Mouse (Mus musculus): ENCODE measurements at regions not wholly inside any gene's neighbourhood (a gene's known extent, or its start where the extent isn't known, plus 50 kb on each side); places are given as distances from the start of the nearest gene placed in this dataset.

DNA sequence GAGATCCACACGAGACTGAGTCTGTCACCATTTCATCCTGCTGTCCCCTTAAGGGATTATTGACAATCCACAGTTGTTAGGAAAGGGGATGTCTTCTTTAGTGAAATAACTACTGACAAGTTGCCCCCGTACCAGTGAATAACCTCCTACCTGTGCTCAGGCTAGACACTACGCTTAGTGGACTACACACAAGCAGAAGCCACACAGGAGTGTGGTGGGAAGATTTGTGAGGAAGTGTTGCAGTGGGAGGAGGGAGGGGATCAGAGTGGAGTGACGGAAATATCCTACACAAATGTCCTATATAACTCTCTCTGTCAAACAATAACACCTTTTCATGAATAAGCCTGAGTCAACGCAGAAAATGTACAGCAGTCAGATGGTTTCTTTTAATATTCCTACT is 142.7 kb downstream of the Erv3 start:
- WGBS = 87% methylated on average over 5 of the region's 5 CpGs
- no peak for ATAC-seq (replicated peaks; ENCODE audit: extremely low read depth, insufficient read depth, low FRiP score)
- Histone ChIP-seq H3K4me1 (ENCODE audit: control insufficient read depth, insufficient read depth, low read length) (no peaks in the 10 kb centered on the region), H3K9ac (ENCODE audit: low read length) (no peak overlapping the region), H3K27ac (ENCODE audit: low read length) (no peak overlapping the region), H3K9me3 (replicated peaks; ENCODE audit: control insufficient read depth, low read length) (no peaks in the 10 kb centered on the region), H3K36me3 (ENCODE audit: control insufficient read depth, insufficient read depth) (no peaks in the 10 kb centered on the region), H3K4me2 (ENCODE audit: low read depth, low read length) (no peak overlapping the region), H3K4me3 (ENCODE audit: low read length) (no peak overlapping the region), H3K27me3 (ENCODE audit: control insufficient read depth, insufficient read depth, low read length) (no peaks in the 10 kb centered on the region)

DNA sequence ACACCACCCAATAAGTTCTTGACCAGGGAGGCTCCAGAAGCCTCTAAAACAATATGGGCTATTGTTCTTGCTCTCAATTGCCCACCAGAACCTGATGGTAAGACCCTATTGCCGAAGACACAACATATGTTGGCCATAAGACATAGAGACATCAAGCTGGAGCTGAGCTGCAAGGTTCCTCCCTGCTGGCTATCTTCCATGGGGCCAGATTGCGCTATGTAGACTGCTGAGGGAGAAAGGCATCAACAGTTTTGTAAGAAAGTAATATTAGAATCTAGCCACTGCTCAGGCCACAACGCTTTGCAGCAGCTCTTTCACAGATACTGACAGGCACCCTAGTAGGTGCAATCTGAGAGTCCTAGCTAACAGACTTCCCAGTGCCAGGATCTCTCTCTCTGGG is 144.2 kb downstream of the Erv3 start:
- H3K4me2 ChIP-seq (ENCODE audit: low read depth, low read length) = no peak overlapping the region
- no peaks in the 10 kb centered on the region for H3K27me3 ChIP-seq (ENCODE audit: control insufficient read depth, insufficient read depth, low read length)
- WGBS = 80% methylated on average over 3 of the region's 3 CpGs
- H3K9ac ChIP-seq (ENCODE audit: low read length) = no peak overlapping the region
- no peak overlapping the region for H3K27ac ChIP-seq (ENCODE audit: low read length)
- ATAC-seq (replicated peaks; ENCODE audit: extremely low read depth, insufficient read depth, low FRiP score) = no peak
- no peak overlapping the region for H3K4me3 ChIP-seq (ENCODE audit: low read length)
- H3K4me1 ChIP-seq (ENCODE audit: control insufficient read depth, insufficient read depth, low read length) = no peaks in the 10 kb centered on the region
- no peaks in the 10 kb centered on the region for H3K36me3 ChIP-seq (ENCODE audit: control insufficient read depth, insufficient read depth)
- H3K9me3 ChIP-seq (replicated peaks; ENCODE audit: control insufficient read depth, low read length) = no peaks in the 10 kb centered on the region

GRCm38 (mm10) chr2:131711886-131712285 is 147.7 kb downstream of the Erv3 start:
- H3K9ac ChIP-seq (ENCODE audit: low read length) = no peak overlapping the region
- H3K4me3 ChIP-seq (ENCODE audit: low read length) = no peak overlapping the region
- no peak for ATAC-seq (replicated peaks; ENCODE audit: extremely low read depth, insufficient read depth, low FRiP score)
- no peaks in the 10 kb centered on the region for H3K9me3 ChIP-seq (replicated peaks; ENCODE audit: control insufficient read depth, low read length)
- H3K36me3 ChIP-seq (ENCODE audit: control insufficient read depth, insufficient read depth) = no peaks in the 10 kb centered on the region
- no peaks in the 10 kb centered on the region for H3K27me3 ChIP-seq (ENCODE audit: control insufficient read depth, insufficient read depth, low read length)
- H3K4me2 ChIP-seq (ENCODE audit: low read depth, low read length) = no peak overlapping the region
- peaks cover 2% of the 10 kb centered on the region for H3K4me1 ChIP-seq (ENCODE audit: control insufficient read depth, insufficient read depth, low read length)
- no peak overlapping the region for H3K27ac ChIP-seq (ENCODE audit: low read length)

DNA sequence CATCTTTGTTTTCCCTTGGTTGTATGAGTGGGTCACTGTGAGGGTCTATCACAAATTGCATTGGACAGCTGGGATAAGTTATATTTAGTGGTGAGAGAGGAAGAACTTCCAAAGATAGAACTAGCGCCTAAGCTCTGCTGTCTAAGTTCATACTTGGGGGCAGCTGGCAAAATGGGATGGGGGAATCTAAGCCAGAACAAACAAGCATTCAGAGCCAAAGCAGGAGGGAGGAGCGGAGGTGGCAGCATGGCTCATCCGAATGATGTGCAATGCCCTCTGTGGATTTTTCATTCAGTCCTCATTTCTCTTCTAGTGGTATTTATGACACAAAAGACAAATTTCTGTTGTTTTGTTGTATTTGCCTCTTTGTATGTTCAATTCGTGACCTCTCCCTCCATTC is 144.5 kb upstream of the Adra1d start:
- no peak overlapping the region for H3K4me2 ChIP-seq (ENCODE audit: low read depth, low read length)
- ATAC-seq (replicated peaks; ENCODE audit: extremely low read depth, insufficient read depth, low FRiP score) = no peak
- no peaks in the 10 kb centered on the region for H3K36me3 ChIP-seq (ENCODE audit: control insufficient read depth, insufficient read depth)
- H3K27ac ChIP-seq (ENCODE audit: low read length) = no peak overlapping the region
- H3K9ac ChIP-seq (ENCODE audit: low read length) = no peak overlapping the region
- H3K4me3 ChIP-seq (ENCODE audit: low read length) = no peak overlapping the region
- no peaks in the 10 kb centered on the region for H3K27me3 ChIP-seq (ENCODE audit: control insufficient read depth, insufficient read depth, low read length)
- H3K9me3 ChIP-seq (replicated peaks; ENCODE audit: control insufficient read depth, low read length) = no peaks in the 10 kb centered on the region
- WGBS = 59% methylated on average over 4 of the region's 4 CpGs
- H3K4me1 ChIP-seq (ENCODE audit: control insufficient read depth, insufficient read depth, low read length) = peaks cover 20% of the 10 kb centered on the region

DNA sequence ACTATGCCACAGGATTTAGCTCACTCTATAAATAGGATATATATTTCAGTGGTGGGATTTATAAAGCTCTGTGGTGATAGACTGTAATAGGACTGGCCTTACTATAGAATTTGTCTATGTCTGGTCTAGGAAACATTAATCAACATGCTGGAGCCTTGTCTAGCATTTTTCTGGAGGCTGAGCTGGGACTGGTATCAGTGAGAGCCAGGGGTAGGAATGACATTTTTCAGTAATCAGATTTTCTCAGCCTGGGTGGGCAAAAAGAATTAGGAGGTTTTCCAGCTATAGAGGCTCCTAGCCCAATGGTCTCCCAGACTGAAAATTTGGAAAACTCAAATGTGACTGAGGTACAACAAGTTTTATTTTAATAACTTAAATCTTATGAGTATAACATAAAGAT is 142.3 kb upstream of the Adra1d start:
- no peak overlapping the region for H3K4me3 ChIP-seq (ENCODE audit: low read length)
- H3K9ac ChIP-seq (ENCODE audit: low read length) = no peak overlapping the region
- peak overlapping the region; percentile 33; the same call in 1 of the 2 replicates for H3K27ac ChIP-seq (ENCODE audit: low read length)
- no peak for ATAC-seq (replicated peaks; ENCODE audit: extremely low read depth, insufficient read depth, low FRiP score)
- peaks cover 22% of the 10 kb centered on the region for H3K4me1 ChIP-seq (ENCODE audit: control insufficient read depth, insufficient read depth, low read length)
- no peaks in the 10 kb centered on the region for H3K27me3 ChIP-seq (ENCODE audit: control insufficient read depth, insufficient read depth, low read length)
- no peak overlapping the region for H3K4me2 ChIP-seq (ENCODE audit: low read depth, low read length)
- H3K9me3 ChIP-seq (replicated peaks; ENCODE audit: control insufficient read depth, low read length) = no peaks in the 10 kb centered on the region
- no peaks in the 10 kb centered on the region for H3K36me3 ChIP-seq (ENCODE audit: control insufficient read depth, insufficient read depth)

DNA sequence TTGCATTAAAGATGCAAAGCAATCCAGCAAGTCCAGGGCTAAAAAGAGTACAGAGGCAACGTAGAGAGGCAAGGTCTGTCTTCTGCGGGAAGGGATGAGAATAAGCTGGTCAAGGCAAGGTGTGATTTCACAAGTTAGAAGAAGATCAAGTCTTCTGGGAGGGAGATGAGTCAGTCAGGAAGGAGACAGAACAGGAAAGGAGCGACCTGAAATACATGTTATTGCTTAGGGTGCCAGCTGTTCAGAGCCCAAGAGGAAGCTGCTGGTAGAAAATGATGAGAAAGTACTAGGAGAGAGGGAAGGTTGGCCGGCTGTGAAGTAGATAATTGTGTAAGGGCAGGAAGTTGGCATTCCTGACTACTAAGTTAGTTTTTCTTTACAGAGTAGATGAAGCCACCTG is 140.1 kb upstream of the Adra1d start:
- no peak overlapping the region for H3K27ac ChIP-seq (ENCODE audit: low read length)
- no peaks in the 10 kb centered on the region for H3K9me3 ChIP-seq (replicated peaks; ENCODE audit: control insufficient read depth, low read length)
- peaks cover 22% of the 10 kb centered on the region for H3K4me1 ChIP-seq (ENCODE audit: control insufficient read depth, insufficient read depth, low read length)
- ATAC-seq (replicated peaks; ENCODE audit: extremely low read depth, insufficient read depth, low FRiP score) = no peak
- no peak overlapping the region for H3K4me2 ChIP-seq (ENCODE audit: low read depth, low read length)
- H3K9ac ChIP-seq (ENCODE audit: low read length) = no peak overlapping the region
- H3K27me3 ChIP-seq (ENCODE audit: control insufficient read depth, insufficient read depth, low read length) = no peaks in the 10 kb centered on the region
- H3K36me3 ChIP-seq (ENCODE audit: control insufficient read depth, insufficient read depth) = no peaks in the 10 kb centered on the region
- no peak overlapping the region for H3K4me3 ChIP-seq (ENCODE audit: low read length)
- WGBS = 72% methylated on average over 4 of the region's 4 CpGs

DNA sequence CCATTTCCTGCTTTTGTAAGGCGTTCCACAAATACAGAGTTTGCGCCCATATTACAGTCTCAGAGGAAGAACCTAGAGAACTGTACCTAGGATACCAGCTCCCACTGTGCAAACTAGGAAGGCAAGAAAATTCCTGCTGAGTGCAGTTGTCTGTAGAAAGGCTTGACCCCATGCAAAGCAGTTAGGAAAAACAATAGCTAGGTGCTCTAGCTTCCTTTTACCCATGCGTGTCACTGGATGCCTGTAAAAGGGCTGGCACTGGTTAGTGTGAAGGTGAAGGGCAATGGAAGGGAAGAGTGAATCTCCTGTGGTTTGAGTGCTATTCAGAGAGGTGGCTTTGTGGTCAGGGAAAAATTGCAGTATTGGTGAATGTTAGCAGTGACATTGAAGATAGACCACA is 137.7 kb upstream of the Adra1d start:
- no peak overlapping the region for H3K27ac ChIP-seq (ENCODE audit: low read length)
- no peaks in the 10 kb centered on the region for H3K27me3 ChIP-seq (ENCODE audit: control insufficient read depth, insufficient read depth, low read length)
- no peaks in the 10 kb centered on the region for H3K9me3 ChIP-seq (replicated peaks; ENCODE audit: control insufficient read depth, low read length)
- ATAC-seq (replicated peaks; ENCODE audit: extremely low read depth, insufficient read depth, low FRiP score) = no peak
- no peak overlapping the region for H3K4me2 ChIP-seq (ENCODE audit: low read depth, low read length)
- no peak overlapping the region for H3K9ac ChIP-seq (ENCODE audit: low read length)
- no peaks in the 10 kb centered on the region for H3K36me3 ChIP-seq (ENCODE audit: control insufficient read depth, insufficient read depth)
- 75% methylated on average over 3 of the region's 3 CpGs for WGBS
- H3K4me1 ChIP-seq (ENCODE audit: control insufficient read depth, insufficient read depth, low read length) = peaks cover 14% of the 10 kb centered on the region
- H3K4me3 ChIP-seq (ENCODE audit: low read length) = no peak overlapping the region

- Histone ChIP-seq H3K27me3 (ENCODE audit: control insufficient read depth, insufficient read depth, low read length) (no peaks in the 10 kb centered on the region), H3K9me3 (replicated peaks; ENCODE audit: control insufficient read depth, low read length) (no peaks in the 10 kb centered on the region), H3K36me3 (ENCODE audit: control insufficient read depth, insufficient read depth) (no peaks in the 10 kb centered on the region), H3K27ac (ENCODE audit: low read length) (no peak overlapping the region), H3K4me2 (ENCODE audit: low read depth, low read length) (no peak overlapping the region), H3K4me1 (ENCODE audit: control insufficient read depth, insufficient read depth, low read length) (peaks cover 2% of the 10 kb centered on the region; the same call in 1 of the 2 replicates), H3K4me3 (ENCODE audit: low read length) (no peak overlapping the region), H3K9ac (ENCODE audit: low read length) (no peak overlapping the region)
- ATAC-seq (replicated peaks; ENCODE audit: extremely low read depth, insufficient read depth, low FRiP score) = no peak
- 80% methylated on average over 5 of the region's 5 CpGs for WGBS
These were observed 136.2 kb upstream of the Adra1d start for GRCm38 (mm10) chr2:131698008-131698965.

- Histone ChIP-seq H3K36me3 (ENCODE audit: control insufficient read depth, insufficient read depth) (no peaks in the 10 kb centered on the region), H3K27ac (ENCODE audit: low read length) (no peak overlapping the region), H3K27me3 (ENCODE audit: control insufficient read depth, insufficient read depth, low read length) (no peaks in the 10 kb centered on the region), H3K9ac (ENCODE audit: low read length) (no peak overlapping the region), H3K4me2 (ENCODE audit: low read depth, low read length) (no peak overlapping the region), H3K9me3 (replicated peaks; ENCODE audit: control insufficient read depth, low read length) (no peaks in the 10 kb centered on the region), H3K4me3 (ENCODE audit: low read length) (no peak overlapping the region), H3K4me1 (ENCODE audit: control insufficient read depth, insufficient read depth, low read length) (peaks cover 2% of the 10 kb centered on the region; the same call in 1 of the 2 replicates)
- no peak for ATAC-seq (replicated peaks; ENCODE audit: extremely low read depth, insufficient read depth, low FRiP score)
- WGBS = 60% methylated on average over 3 of the region's 3 CpGs
These were observed 134.2 kb upstream of the Adra1d start for GRCm38 (mm10) chr2:131696307-131696706.
